Mouse (Mus musculus) adrenal gland (tissue): ENCODE data around the gene Gale.

Experiments used
- intact Hi-C: fragments of 180-260 bp; cut with DNase I; formaldehyde crosslinking; loops from one replicate; pipeline ENCODE4 v1.15.1; 2025
- long read RNA-seq, 2 experiments: library from polyadenylated mRNA; unstranded; transcript quantifications; one replicate each; pipeline ENCODE4 v2.0.0; 2020; ENCODE audit warnings: borderline replicate concordance in 1 of 2; ENCODE audit not compliant: insufficient replicate concordance in 1 of 2

The Gale gene
- long read RNA-seq, experiment 1, transcript Gale-202 (11 exons, 1,430 nt), result major isoform, 8 of 8 reads
- long read RNA-seq, experiment 1, partial matches to known transcripts, result 0 of 8 reads
- long read RNA-seq, experiment 1, other reads (novel, unspliced or antisense), result 0 of 8 reads
- long read RNA-seq, experiment 2, transcript Gale-202 (11 exons, 1,430 nt), result major isoform, 8 of 12 reads
- long read RNA-seq, experiment 2, partial matches to known transcripts, result 0 of 12 reads
- long read RNA-seq, experiment 2, other reads (novel, unspliced or antisense), result 4 of 12 reads

DNA sequence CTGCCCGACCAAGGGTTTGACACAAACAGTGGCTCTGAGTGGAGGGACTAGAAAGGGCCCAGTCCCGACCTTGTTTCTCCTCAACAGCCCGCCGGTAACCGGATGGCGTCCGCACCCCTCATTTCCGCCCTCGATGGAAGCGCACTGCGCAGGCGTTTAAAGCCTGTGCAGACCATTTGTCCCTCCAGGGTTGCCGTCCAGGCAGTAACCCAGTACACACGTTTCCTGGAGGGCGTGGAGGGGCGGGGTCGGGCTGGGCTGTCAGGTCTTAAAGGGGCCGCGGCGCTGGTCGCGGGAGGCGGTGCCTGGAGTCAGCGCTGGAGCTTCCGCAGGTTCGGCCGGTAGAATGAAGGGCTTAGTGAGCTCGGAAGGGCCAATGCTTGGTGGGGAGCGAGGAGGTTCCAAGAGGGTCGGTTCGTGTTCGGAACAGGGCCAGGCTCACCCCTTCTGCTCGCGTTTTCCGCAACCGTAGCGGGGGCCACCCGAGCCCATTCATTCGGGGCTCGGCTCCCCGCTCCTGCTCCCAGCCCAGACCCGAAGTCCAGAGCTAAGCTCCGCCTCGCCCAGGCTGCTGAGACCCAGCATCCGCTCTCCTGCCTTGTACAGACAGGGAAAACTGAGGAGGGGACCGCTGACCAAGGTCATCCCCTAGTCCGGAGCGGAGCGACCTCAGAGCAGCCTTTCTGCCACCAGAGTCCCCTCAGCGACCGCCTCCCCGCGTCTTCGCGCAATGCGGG, at the start of gene Gale:
Gale (plus strand) TSS at position 271 of the 737 bp plus-strand sequence.
- intact Hi-C loops, result loop anchor here (10.0 kb wide), 1 partner anchor 191 kb away; no protein-coding TSS in a partner anchor

DNA sequence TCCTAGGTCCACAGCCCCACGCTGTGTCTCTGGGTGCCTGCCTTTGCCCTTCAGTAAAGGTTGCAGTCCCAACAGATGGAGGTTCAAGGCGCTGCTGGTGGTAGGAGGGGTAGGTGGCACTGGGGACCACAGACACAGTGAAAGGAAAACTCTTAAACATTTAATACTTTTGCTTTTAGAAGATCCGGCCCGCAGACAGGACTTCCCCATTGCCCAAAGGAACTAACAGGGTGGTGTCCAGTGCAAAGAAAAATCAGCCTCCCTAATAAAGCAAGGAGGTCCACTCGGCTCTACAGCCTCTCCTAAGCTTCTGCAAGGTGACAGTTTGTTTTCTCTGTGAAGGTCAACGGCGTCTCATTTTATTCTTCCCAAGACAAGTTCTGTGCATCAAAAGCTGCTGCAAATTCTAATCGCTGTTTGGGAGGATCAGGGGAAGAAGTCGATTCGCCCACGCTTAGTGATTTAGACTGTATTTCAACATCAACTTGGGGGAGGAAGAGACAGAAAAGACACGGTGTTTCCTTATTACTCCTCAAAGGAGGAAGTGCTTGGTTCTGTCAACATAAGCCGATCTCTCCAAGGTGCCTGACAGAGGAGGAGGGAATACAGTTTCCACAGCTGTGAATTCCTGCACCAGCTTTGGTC, 44.8 kb upstream of the Gale start:
- intact Hi-C loops, result no loop called here

DNA sequence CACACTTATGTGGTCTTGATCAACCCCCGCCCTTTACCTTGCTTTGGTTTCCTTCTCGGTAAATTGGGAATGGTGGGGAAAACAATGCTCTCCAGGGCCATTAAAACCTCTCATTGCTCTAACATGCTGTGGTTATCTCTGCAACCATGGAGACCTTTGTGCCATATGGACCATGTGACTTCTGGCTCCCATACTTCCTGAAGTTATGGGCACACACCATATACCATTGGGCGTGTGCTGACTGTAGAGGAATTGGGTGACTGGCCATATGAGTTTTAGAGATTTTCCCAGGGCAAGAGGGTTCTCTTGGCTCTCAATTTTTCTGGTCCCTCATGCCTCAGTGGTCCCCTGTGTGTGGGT, 44.3 kb upstream of the Gale start:
- intact Hi-C loops, result no loop called here

DNA sequence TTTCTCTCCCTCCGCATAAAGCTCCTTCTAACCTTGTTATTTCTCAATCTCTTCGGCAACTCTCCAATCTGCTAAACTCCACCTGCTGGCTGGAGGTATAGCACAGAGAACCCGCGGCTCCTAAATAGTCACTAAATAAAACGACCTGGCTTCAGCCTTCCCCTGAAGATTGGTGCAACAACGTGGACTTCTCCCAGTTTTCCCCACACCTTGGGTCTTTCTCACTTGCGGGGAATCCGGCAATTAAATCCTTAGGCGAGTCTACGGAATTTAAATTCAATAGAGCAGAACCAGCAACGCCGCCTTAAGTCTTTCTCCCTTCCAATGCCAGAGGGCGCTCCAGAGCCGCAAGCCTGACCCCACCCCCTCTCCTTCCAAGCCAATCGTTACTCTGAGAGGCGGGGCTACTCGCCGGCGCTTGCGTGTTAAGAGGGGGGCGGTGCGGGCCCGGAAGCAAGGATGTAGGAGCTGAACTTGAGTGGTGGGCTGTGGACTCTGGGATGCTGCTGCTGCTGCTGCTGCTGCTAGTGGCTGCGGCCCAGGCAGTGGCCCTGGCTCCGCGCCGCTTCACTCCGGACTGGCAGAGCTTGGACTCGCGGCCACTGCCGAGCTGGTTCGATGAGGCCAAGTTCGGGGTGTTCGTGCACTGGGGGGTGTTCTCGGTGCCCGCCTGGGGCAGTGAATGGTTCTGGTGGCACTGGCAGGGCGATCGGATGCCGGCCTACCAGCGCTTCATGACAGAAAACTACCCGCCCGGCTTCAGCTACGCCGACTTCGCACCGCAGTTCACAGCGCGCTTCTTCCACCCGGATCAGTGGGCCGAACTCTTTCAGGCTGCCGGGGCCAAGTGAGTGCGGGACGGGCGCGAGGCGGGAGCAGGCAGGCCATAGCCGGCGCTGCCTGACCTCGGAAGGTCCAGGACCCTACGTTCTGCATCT, 43.0 kb upstream of the Gale start, which contains the start of gene Fuca1:
Fuca1 (plus strand) TSS at position 432 of the 938 bp plus-strand sequence.
- intact Hi-C loops, result loop anchor here (5.0 to 10.0 kb wide), 2 partner anchors 33 to 216 kb away; no protein-coding TSS in a partner anchor

DNA sequence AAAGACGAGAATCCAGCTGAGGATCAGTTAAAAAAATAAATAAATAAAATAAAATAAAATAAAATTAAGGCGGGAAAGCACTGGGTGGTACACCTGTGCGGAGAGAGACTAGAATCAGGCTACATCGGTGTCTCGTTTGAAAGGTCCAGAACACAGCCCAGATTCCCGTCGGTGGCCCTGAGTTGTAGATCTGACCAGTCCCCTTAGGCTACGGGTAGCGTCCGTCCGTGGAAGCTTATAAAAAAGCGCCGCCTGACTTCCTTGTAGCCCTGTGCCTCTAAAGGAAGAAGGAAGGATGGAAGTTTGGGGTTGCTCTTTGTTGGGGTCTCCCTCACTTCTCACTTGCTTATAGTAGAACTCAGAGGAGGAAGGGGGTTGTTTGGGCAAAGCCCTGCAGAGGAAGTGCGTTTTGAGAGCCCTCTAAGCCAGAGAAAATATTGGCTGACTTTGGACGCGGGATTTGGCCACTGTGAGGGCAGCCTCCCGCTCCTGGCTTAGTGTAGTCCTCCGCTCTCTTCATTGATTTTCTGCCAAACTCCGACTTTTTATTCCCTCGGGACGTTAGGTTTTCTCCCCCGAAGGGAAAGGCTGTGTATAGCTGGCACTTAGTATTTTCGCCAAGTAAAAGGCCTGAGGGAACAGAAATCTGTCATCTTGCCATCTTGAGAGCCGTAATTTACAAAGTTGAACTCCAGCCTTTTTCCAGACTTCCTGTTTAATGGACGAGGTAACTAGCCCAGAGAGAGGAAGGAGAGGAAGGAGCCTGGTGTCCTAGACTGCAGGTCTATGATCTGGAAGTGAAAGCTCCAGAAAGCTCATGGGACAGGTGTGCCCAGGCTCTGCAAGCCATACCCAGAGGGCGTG, 42.0 kb upstream of the Gale start:
- intact Hi-C loops, result loop anchor here (5.0 to 10.0 kb wide), 2 partner anchors 34 to 217 kb away; no protein-coding TSS in a partner anchor

DNA sequence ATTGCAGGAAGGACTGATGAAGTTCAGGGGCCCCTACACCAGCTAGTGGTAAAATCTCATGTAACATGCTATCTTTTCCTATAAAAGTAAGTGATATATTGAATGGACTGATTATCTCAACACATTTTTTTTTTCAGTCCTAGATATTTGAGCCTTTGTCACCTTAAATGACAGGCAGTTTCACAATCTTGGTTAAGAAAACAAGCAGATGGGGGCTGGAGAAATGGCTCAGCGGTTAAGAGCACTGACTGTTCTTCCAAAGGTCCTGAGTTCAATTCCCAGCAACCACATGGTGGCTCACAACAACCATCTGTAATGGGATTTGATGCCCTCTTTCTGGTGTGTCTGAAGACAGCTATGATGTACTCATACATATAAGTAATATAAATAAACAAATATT, 41.3 kb upstream of the Gale start:
- intact Hi-C loops, result loop anchor here (5.0 to 10.0 kb wide), 2 partner anchors 35 to 217 kb away; no protein-coding TSS in a partner anchor

DNA sequence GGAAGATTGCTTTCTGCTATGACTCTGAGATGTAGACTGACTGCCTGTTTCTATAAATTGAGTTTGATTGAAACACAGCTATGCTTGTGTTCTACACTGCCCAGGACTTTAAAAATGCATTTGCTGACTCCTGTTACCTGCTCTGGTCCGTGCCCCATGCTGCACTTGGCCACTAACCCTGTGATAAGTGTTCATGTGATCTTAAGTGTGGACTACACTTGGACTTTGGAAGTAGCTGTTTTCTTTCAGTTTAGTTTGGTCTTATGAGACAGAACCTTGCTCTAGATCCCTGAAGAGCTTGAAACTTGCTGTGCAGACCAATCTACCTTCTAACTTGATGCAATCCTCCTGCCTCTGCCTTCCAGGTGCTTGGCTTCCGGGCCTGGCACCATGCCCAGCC, 39.1 kb upstream of the Gale start:
- intact Hi-C loops, result loop anchor here (5.0 to 10.0 kb wide), 2 partner anchors 37 to 220 kb away; no protein-coding TSS in a partner anchor

DNA sequence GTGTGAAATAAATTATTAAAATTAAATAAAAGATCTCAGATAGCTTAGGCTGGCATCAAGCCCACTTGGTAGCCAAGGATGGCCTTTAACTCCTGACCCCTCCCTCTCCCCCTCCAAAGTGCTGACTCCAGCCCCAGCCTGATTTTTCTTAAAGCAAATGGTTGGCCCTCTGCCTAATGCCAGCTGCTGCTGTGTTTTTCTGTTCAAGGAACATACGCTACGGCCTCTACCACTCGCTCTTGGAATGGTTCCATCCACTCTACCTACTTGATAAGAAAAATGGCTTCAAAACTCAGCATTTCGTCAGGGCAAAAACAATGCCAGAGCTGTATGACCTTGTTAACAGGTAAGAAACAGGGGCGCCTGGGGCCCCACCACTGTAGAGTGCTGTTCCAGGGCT, 38.2 kb upstream of the Gale start:
- intact Hi-C loops, result loop anchor here (10.0 kb wide), 1 partner anchor 221 kb away; no protein-coding TSS in a partner anchor

DNA sequence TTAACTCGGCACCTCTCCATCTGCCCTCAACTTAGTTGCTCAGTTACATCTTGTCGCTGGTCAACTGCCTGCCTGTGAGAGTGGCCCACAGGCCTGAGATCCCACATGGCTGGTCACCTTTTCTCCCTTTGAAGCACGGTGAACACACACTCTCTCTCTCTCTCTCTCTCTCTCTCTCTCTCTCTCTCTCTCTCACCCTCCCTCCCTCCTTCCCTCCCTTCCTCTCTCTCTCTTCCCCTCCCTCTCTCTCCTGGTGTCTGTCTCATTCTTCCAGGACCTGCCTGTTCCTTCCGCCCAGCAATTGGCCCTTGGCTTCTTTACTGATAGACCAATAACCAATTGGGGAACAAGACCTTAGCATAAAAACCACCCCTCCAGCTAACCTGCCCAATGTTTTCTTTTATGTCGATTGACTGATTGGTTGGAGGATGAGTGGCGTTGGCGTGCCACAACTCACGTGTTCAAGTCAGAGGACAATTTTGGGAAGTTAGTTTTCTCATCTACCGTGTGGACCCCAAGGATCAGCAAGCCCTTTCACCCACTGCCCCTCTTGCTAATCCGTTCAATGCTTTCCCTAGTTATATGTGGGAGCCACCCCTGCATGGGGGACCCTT, 37.2 kb upstream of the Gale start:
- intact Hi-C loops, result loop anchor here (10.0 kb wide), 1 partner anchor 222 kb away; no protein-coding TSS in a partner anchor

DNA sequence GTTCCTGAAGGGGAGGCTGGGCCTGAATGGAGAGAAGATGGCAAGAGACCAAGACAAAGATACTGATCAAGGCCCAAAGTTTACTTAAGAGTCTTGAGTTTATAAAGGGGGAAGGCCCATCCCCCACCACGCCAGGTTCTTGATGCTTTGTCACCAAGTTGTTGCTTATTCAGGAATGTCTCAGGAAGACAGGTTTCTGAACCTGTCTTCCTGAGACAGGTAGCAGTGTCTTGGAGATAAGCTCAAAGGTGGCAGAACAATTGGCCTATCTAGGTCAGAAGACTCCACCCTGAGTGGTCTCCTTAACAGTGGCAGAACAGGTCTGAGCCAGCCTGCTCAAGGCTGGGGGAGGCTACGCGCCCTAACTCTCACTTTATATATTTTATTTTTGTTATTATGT, 36.7 kb upstream of the Gale start:
- intact Hi-C loops, result loop anchor here (10.0 kb wide), 1 partner anchor 222 kb away; no protein-coding TSS in a partner anchor

DNA sequence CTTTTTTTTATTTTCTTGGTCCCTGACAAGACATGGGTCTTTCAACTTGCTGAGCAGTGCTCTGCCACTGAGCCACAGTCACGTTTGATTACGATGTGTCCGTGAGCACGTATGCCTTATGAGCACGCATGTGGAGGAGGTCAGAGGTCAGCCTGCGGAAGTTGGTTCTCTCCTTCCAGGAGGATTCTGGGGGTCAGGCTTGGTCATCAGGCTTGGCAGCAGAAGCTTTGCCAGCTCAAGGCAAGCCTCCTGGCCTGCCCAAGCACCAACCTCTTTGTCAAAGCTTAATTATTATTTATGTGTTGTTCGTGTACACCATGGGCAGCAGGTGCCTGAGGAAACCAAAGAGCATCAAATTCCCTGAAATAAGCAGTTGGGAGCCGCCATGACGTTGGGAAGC, 35.2 kb upstream of the Gale start:
- intact Hi-C loops, result loop anchor here (10.0 kb wide), 1 partner anchor 224 kb away; no protein-coding TSS in a partner anchor

DNA sequence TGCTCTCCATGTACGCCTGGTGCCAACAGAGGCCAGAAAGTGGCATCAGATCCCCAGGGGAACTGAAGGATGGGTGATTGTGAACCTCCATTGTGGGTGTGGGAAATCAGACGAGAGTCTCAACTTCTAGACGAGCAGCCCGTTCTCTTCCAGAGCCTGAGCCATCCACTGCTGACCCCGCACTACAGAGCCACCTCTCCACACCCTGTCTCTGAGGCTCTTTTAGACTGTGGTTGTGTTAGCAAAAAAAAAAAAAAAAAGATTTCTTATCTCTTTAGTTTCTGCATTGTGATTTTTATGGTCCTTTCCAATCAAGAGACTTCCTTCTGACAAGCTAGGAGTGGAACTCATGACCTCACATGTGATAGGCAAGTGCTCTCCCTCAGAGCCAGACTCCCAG, 34.1 kb upstream of the Gale start:
- intact Hi-C loops, result loop anchor here (10.0 kb wide), 1 partner anchor 225 kb away; no protein-coding TSS in a partner anchor

DNA sequence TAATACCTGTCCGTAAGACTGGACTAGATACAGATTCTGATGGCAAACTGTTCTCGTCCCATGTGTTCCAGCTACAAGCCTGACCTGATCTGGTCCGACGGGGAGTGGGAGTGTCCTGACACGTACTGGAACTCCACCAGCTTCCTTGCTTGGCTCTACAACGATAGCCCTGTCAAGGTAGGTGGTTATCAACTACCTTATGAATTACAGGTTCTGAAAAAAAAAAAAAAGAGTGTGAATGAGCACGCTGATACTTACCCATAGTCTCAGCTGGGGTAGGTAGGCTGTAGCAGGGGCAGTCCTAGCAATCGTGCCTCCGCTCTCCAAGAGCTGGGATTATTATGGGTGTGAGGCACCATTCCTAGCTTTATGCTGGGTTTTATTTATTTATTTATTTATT, 33.7 kb upstream of the Gale start:
- intact Hi-C loops, result loop anchor here (5.0 to 10.0 kb wide), 2 partner anchors 128 to 225 kb away; no protein-coding TSS in a partner anchor

DNA sequence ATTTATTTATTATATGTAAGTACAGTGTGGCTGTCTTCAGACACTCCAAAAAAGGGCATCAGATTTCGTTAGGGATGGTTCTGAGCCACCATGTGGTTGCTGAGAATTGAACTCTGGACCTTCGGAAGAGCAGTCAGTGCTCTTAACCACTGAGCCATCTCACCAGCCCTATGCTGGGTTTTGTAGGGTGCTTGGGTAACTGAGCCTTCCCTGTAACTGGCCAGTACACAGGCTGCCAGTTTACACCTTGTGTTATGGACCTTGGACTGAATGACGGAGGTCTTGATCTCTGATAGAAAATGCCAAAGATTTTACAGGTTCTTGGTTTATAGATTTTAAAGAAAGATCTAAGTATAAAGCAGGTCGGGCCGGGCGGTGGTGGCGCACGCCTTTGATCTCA, 33.3 kb upstream of the Gale start:
- intact Hi-C loops, result loop anchor here (5.0 kb wide), 1 partner anchor 128 kb away; no protein-coding TSS in a partner anchor

DNA sequence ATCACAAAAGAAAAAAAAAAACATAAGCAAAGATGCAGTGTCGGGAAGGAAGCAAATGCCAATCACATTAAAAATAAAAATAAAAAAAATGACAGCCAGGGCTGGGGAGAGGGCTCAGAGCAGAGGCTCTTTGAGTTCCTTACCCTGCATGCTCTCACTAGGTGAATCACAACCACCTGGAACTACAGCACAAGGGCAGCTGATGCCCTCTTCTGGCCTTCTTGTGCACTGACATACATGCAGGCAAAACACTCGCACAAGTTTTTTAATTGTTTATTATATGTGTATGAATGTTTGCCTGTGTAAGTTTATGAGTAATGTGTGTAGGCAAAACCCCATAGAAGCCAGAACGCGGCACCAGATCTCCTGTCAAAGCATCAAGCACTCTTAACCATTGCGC, 31.7 kb upstream of the Gale start:
- intact Hi-C loops, result loop anchor here (2.0 to 5.0 kb wide), 2 partner anchors 41 to 130 kb away; no protein-coding TSS in a partner anchor

DNA sequence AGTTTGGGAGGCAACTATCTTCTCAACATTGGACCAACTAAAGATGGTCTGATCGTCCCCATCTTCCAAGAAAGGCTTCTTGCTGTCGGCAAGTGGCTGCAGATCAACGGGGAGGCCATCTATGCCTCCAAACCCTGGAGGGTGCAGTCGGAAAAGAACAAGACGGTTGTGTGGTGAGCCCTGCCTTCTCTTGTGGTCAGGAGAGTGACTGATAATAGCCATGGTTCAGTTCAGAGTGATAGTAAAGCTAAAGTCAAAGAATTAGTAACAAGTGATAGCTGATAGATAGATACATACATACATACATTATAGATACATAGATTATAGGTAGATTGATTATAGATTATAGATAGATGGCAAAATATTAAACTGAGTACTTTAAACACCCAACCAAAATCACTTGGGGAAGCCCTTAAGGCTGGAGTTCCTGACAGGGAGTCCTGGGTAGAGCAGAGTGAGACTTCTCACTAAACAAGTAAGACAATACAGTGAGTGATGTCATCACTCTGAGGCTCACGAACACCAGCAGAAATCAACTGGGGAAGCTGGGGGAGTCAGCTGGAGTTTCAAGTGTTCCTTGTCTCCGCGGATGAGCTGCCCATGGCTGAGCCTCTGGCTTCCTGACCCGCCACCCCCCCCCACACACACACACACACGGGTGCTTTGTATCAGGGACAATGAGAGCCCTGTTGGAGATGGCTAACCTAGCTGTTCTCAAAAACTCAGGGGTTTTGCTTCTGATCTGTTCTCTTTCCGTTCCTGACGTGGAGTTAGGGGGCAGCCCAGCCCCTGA, 28.6 kb upstream of the Gale start:
- intact Hi-C loops, result loop anchor here (5.0 kb wide), 1 partner anchor 133 kb away; no protein-coding TSS in a partner anchor

DNA sequence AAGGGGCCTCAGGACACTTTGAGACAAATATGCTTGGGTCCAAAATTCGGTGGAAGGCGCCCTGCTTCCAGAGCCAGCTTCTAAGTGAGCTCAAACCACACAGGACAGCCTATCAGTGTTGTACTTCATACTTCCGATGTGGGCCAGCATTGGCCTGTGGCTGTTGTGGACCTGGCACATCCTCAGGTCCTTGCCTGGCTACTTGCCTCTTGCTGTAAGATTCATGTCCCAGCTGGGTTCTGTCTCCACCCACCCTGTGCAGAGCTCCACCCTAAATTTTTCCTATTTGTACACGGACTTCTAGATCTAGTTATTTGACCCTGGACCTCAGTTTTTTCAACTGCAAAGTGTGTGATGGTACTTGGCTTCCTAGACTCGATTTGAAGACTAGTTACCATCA, 28.0 kb upstream of the Gale start:
- intact Hi-C loops, result no loop called here

DNA sequence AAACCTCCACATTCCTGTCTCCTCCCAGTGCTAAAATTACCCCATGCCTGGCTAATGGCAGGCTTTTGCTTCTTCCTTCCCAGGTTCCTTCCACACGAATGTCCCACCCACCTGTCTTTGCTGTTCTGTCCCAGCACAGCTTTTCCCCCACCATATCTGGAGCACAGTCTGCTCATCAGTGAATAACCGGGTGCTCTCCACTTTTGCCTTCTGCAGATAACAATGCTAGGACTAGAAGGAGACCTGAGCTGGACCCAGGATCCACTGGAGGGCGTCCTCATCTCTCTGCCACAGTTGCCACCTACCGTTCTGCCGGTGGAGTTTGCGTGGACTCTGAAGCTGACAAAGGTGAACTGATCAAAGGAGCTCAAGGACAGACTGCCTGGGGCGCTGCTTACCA, 24.7 kb upstream of the Gale start:
- intact Hi-C loops, result no loop called here
